Mouse (Mus musculus) spleen, embryonic (tissue): ENCODE measurements around the gene Sipa1l1.

Experiments used
- CTCF ChIA-PET: fragments of 350-600 bp; sonication (Branson Sonifier 250); formaldehyde crosslinking; loops from one replicate; lab custom pipeline; 2022; lab: Charles Lee

Gene Sipa1l1

DNA sequence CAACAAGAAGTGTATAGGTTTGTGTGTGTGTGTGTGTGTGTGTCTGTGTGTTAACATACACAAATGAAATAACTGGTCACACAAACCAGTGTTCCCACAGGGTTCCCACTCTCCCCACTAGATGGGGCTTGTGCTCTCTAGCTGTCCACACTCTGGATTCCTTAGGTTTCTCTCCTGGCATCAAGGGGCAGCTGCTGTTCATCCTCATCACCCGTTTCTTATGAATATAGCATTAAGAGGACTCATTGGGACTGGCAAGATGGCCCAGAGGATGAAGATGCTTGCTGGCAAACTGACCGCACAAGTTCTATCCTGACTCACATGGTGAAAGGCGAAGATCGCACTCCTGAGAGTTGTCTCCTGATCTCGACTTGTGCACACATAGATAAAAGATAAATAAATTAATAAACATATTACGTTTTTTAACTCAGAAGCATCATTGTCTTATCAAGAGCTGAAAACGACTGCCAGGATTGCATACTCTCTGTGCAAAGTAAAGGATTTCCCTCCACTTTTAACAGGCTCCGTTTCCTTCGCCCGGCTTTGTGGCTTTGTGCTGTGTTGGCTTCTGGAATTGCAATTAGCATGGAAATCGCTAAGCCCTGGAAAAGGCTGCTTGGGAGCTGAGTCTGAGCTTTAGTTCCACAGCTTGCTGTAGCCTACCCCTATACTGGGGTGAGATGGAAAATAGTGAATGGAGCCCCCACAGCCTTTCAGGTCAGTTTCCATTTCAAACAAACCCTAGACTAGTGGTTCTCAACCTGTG lies 328.9 kb downstream of the Sipa1l1 start:
- CTCF ChIA-PET, result interaction anchor here (0.6 kb wide), 1 partner anchor 406 kb away, joined by 3 read pairs; no protein-coding TSS in a partner anchor

DNA sequence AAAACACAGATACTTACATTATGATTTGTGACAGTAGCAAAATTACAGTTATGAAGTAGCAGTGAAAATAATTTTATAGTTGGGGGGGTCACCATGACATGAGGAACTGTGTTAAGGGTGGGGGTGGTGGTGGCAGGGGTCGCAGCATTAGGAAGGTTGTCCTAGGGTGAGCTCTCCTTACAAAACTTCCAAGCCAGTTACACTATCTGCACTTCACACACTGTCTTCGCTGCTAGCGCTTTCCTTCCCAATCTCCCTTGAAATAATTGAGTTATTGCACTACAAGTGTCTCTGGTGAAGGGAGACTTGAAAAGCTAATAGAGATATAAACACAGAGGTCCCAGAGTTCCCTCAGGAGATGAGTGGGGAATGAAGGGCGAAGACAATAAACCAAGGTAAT lies 329.6 kb downstream of the Sipa1l1 start:
- CTCF ChIA-PET, result interaction anchor here (0.6 kb wide), 1 partner anchor 406 kb away, joined by 3 read pairs; no protein-coding TSS in a partner anchor

DNA sequence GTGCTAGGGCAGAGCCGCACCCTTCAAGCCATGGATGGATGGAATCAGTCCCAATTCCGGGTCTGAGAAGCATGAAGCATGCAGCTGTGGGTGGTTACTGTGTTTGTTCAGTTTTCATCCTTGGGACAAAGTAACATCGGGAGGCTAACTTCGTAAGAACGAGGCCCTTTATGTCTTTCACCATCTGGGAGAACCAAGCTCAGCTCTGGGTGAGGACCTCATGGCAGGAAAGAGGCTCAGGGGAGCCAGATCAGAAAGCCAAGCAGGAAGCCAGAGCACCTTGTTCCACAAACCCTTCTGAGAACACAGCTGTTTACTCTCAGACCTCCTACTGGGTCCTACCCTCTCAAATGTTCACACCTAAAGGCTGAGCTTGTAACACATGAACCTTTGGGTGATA lies 330.6 kb downstream of the Sipa1l1 start:
- CTCF ChIA-PET, result no interaction called here
